Mouse (Mus musculus) T-helper 17 cell (primary cell): ENCODE results near the gene Smim1.

Experiments used
- in situ Hi-C, 2 experiments: fragments of 300-600 bp; cut with MboI, MseI; formaldehyde crosslinking; loops; 1 replicate in 1 of 2; 2 replicates in 1 of 2; pipeline ENCODE4 v1.15.1; 2025; ENCODE audit warnings: high pct_unique_total_duplicates in 2 of 2

Gene Smim1

DNA sequence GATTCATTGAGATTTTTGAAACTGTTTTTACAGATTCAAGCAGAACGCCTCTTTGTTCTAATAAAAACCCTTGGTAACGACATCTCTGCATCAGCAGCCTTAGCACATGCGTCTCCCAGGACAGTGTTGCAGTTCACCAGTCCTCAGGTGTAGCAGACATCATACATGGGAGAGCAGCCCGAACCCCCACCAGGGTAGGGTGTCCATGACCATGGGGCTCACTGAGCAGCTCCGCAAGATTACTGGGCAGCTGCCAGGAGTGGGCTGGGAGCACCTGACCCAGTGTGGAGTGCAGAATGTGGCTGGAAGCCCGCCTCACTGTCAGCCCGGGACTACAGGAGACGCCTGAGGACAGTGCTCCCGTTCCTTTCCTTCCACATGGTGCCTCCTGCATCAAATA is 4.6 kb downstream of the Smim1 start:
- in situ Hi-C loops: no loop called here

DNA sequence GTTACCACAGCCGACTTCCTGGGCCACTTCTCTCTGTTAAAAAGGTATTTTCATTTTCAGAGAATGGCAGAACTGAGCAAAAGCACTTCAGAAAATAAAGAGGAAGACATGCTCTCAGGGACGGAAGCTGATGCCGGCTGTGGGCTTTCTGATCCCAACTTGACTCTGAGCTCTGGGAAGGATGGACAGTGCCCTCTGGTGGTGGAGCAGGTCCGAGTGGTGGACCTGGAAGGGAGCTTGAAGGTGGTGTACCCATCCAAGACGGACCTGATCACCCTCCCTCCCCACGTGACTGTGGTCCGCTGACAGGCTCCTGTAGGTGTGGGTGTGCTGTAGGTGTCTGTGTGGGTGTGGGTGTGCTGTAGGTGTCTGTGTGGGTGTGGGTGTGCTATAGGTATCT is 6.5 kb downstream of the Smim1 start:
- in situ Hi-C loops: no loop called here

DNA sequence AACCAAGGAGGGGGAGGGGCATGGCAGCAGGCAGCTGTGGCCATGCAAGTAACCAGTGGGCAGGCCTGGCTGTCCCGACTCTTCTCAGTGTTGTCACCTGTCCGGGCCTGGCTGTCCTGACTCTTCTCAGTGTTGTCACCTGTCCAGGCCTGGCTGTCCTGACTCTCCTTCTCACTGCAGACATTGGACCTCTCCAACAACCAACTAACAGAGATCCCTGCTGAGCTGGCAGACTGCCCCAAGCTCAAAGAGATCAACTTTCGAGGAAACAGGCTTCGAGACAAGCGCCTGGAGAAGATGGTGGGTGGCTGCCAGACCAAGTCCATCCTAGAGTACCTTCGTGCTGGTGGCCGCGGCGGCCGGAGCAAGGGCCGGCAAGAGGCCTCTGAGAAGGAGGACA is 10.6 kb downstream of the Smim1 start:
- in situ Hi-C loops: no loop called here

DNA sequence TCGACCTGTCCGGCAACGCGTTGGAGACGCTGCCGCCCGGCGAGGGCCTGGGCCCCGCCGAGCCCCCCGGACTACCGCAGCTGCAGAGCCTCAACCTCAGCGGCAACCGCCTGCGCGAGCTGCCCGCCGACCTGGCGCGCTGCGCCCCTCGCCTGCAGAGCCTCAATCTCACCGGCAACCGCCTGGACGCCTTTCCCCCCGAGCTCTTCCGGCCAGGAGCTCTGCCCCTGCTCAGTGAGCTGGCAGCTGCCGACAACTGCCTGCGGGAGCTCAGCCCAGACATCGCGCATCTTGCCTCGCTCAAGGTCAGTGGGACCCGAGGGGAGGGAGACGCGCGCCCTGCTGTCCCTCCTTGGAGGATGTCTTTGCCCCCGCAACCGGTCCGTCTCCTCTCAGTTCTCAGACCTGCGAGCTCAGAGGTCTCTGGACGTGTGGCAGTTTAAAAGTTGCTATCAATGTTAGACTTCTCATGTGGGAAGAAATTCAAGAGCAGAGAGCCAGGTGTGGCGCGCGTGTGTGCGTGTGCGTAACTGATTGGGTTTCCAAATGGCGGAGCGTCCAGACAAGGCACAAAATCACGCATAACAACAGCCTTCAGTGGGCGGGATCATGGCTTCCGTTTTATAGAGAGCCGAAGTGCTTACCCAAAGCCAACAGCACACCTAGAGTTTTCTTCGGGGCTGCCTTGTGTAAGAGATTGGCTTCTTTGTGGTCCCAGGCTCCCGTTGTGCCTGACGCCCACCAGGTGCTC is 13.7 kb downstream of the Smim1 start:
- in situ Hi-C loops: no loop called here

DNA sequence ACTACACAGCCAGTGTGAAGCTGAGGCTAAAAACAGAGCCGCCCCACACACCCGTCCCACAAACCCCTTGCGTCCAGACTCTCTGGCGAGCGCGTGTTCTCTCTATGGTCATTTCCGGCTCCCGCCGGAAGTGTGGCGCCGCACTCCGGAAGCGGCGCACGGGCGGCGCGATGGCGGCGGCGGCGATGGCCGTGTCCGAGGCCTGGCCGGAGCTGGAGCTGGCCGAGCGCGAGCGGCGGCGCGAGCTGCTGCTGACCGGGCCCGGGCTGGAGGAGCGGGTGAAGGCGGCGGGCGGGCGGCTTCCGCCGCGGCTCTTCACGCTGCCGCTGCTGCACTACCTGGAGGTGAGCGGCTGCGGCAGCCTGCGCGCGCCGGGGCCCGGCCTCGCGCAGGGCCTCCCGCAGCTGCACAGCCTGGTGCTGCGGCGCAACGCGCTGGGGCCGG is 14.4 kb downstream of the Smim1 start, which contains the start of gene Lrrc47:
Gene Lrrc47 (plus strand): TSS at position 86 of the 444 bp plus-strand sequence.
- in situ Hi-C loops: no loop called here

DNA sequence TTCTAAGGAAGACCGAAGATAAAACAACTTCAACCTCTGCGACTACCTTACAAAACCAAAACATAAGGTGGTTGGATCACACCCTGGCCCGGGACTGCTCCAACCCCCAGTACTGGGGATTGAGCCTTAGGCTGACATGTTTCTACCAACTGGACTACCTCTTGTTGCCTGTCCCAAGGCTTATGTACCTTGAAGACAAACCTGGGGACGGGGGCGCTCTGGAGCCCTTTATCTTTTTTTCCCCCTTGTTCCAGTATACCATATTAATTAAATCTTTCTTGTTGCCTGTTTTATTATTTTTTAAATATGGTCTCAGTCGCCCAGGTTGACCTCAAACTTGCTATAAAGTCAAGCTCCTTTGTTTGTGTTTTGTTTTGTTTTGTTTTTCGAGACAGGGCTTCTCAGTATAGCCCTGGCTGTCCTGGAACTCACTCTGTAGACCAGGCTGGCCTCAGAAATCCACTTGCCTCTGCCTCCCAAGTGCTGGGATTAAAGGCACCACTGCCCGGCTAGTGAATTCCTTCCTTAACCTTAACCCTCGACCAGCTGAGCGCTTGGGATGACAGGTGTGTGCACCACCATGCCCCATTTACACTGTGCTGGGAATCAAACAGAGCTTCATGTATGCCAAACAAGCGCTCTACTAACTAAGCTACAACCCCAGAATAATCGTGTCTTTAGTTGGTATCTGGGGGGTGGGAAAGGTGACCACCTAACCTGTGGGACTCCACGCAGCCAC is 15.0 kb downstream of the Smim1 start:
- in situ Hi-C loops: no loop called here

DNA sequence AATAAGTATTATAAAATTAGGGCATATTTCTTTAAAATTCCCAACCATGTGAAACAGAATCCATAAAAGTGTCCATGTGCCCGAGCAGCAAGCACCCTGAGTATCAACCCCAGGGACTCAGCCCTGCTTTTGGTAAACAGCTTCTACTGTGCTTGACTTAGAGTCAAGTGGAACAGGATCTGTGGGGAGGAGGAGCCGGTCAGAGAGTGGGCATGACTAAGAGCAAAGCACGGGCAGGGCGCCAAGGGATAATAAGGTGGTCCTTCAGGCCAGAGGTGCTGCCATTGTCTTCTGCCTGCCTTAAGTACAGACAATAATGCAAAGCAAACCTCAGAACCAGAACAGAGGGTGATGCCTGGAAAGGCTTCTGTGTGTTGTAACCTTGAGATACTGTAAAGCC is 18.3 kb downstream of the Smim1 start:
- in situ Hi-C loops: no loop called here

DNA sequence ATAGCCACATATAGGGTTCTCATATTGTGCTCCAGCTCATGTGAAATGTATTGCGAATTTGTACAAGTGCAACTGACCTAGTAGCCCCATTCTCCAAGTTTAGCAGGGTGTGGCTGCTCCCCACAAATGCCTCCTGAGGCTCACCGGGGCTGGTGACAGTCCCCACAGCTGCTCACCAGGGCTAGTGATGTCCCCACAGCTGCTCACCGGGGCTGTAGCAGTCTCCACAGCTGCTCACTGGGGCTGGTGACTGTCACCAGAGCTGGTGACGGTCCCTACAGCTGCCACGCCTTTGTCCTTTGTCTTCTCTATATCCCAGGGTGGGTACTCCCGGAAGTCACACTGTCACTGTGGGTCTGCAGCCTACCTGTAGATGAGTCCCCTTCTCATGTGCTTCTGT is 19.8 kb downstream of the Smim1 start:
- in situ Hi-C loops: no loop called here

DNA sequence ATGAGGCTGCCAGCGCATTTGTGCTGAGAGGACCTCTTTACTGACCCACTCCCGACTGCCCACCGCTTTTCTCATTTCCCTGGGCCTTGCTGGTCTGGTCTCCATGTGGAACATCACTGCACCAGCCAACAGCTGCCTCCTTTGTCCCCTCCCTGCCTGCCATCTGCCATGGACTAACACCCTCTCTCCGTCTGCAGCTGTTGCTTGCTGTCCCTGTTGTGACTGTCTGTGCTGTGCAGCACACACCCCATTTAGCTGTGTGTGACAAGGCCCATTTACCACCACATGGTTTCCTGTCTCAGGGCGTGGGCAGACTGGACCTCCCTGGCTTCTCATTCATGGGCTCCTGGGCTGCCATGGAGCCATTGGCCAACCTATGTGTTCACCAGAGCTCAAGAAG is 20.5 kb downstream of the Smim1 start:
- in situ Hi-C loops: no loop called here

DNA sequence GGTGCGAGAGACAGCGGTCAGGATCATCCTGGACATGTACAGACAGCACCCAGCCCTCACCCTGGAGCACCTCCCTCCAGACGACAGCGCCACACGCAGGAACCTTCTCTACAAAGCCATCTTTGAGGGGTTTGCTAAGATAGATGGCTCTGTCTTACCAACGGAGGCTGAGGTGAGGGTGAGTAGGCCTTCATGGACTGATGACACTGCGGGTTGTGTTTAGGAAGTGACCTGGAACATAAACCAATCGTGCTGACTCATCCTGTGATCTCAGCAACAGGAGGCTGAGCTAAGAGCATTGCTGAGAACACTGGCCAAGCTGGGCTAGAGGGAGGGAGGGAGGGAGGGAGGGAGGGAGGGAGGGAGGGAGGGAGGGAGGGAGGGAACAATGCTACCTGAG is 32.5 kb downstream of the Smim1 start:
- in situ Hi-C loops: no loop called here

DNA sequence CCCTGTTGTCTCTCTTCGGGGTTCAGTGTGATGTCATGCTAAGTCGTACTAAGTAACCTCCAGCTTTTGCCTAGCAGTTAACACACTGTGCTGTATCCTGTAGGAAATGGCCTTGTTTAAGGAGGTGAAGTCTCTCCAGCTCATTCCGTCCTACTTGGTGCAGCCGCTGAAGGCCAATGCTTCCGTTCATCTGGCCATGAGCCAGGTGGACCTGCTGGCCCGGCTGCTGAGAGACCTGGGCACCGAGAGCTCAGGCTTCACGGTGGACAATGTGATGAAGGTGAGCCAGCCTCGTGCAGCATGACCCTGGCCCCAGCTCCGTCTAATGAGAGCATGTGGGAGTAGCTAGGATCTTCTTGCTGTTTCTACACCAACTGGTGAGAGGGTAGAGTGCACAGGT is 33.3 kb downstream of the Smim1 start:
- in situ Hi-C loops: no loop called here

DNA sequence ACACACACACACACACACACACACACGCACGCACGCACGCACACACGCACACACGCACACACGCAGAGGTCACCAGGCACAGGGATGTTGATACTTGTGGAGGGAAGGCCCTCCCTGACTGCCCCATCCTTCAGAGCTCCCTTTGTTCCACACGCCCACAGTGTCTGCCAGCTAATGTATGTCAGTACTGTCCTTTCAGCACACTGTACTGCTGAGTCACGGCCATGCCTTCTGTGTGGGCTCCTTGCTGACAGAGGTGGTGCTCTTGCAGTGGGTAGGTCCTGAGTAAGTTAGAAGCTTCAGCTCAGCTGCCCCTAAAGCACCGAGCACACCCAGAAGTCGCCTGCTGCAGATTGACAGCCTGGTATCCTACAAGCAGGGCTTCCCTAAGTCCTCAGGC is 45.6 kb downstream of the Smim1 start:
- in situ Hi-C loops: loop anchor here in 1 of 2 experiments (5.0 kb wide), 1 partner anchor 53 kb away; no protein-coding TSS in a partner anchor

DNA sequence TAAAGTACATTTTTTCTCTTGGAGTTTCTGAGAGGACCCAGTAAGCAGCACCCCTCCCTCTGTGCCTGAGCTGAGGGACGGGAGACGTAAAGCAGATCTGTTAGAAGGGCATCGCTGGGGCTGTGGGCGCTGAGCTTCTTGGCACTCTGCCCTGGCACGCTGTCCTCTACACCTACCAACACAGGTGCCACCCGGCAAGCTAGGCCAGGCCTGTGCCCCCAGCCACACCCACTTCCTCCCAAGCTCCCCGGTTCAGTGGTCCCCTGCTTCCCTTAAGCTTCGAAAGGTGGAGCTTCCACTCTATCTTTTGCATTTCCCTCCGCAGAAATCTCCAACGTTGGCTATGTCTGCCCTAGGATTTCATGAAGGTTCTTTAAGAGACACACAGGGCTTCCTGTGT is 46.8 kb downstream of the Smim1 start:
- in situ Hi-C loops: no loop called here

DNA sequence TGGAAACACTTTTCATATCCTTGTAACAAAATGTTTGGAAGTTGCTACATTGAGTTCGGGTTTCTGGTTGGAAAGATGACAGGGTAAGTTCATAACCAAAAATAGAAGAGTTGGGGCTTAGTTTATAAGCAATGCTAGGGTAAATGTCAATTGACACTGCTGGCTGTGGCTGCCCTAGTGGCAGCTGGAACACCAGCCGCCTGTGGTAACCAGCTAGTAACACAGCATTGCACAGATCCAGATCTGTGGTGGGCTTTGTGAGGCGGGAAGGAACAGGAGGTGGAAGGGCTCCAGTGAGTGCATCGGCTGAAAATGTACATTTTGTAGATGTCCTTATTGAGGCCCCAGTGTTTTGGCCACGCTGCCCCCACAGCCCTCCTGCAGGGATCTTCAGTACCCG is 50.3 kb downstream of the Smim1 start:
- in situ Hi-C loops: no loop called here

DNA sequence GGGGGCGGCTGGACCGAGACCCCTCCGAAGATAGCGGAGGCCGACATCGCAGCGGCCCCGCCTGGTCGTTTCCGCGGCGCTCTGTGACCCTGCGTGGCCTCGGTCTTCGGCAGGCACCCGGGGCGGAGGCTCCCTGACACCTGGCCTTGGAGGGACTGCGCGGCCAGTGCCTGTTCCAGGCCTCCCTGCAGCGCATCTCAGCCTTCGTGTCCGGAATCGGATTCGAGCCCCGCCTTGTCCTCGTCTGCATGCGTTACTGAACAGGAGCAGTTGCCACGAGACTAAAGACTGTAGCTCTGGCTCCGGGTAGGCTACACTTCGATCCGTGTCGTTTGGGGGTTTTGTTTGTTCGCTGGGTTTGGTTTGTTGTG is 50.8 kb downstream of the Smim1 start:
- in situ Hi-C loops: no loop called here

DNA sequence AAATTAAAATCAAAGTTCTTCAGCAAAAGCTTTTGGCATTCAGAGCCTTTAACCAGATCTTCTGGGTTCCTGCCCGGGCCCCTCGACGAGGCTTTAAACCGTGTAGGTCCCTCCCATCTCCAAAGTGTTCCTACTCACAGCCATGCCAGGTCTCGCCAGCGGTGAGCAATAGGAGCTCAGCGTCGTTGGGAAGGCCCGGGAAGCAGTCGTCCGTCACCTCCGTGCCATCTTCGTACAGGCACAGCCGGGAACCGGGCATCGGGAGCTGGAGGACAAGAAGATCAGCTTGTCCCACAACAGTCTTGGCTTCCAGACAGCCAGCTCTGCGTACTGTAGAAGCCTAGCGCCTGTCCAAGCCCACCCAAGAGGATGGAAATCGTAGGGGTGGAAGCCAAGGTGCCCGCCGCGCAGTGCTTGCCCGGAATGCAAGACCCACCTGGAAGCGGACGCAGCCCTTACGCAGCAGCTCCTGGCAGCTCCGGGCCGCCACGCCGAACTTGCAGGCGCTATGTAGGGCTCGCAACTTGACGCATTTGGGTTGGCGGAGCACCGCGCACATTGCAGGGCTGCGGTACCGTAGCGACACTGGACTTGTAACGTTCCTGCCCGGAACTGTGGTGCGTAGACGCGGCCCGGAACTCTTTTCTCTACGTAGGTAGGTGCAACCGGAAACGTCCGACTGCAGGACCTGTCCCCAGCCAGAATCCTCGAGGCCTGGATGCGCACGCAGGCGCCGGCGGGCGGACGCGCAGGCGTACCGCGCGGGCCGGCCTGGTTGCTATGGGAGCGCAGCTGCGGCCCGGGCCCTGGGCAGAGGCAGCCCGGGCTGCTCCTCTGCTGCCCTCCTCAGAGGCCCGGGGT is 51.4 kb downstream of the Smim1 start, which contains the start of the genes Dffb and Cep104:
Gene Dffb (minus strand): TSS at position 696 of the 861 bp plus-strand sequence.
Gene Cep104 (plus strand): TSS at position 764 of the 861 bp plus-strand sequence.
- in situ Hi-C loops: loop anchor here in 1 of 2 experiments (25.0 kb wide), 1 partner anchor 1987 kb away; the partner anchor contains the start of genes Phf13 and Thap3
